Mouse (Mus musculus) brain, embryonic 14.5 days (tissue): ENCODE measurements at regions not wholly inside any gene's neighbourhood (a gene's known extent, or its start where the extent isn't known, plus 50 kb on each side); places are given as distances from the start of the nearest gene placed in this dataset.
"Not testable (repeated sequence)": the region's sequence is repeated elsewhere in the genome, so short reads cannot be mapped to it uniquely, and the experiment has no call there.

ENCODE experiments used
- CTCF ChIP-seq: fragments of 200-500 bp; IDR thresholded peaks from 2 replicates; pipeline ENCODE4 v1.5.1; 2012; ENCODE audit warnings: inconsistent platforms, mild to moderate bottlenecking, moderate library complexity, borderline replicate concordance; ENCODE audit not compliant: insufficient read depth, insufficient read length; ENCODE audit errors: extremely low read depth
- POLR2A ChIP-seq: fragments of 200-500 bp; IDR thresholded peaks from 2 replicates; pipeline ENCODE4 v1.6.1; 2012; ENCODE audit warnings: mild to moderate bottlenecking, inconsistent platforms, borderline replicate concordance; ENCODE audit not compliant: poor library complexity, insufficient read depth, insufficient read length, severe bottlenecking; ENCODE audit errors: extremely low read depth

DNA sequence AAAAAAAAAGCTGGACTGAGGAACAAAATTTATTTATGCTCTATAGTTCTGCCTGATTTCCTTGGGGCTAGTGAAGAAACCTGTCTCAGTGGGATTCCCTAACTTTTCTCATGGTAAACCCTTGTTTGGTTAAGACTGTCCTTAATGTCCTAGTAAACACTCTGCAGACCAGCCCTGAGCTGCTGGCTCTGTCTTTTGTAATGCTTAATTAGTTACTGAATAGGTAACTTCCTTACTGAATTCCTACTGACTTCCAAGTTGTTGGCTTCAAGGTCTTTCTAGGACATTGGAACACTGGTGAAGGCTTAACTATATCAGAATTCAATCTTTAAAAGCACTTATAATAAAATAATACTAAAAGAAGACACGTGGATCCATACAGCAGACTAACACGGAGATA is 368.6 kb downstream of the Kcnh5 start:
- not testable (repeated sequence) for TF ChIP-seq CTCF, POLR2A
